Mouse (Mus musculus): ENCODE data around the gene Slc17a3.

The Slc17a3 gene

GRCm38 (mm10) chr13:23879106-23879505 lies 39.9 kb downstream of the Slc17a3 start:
- no peak for DNase-seq

DNA sequence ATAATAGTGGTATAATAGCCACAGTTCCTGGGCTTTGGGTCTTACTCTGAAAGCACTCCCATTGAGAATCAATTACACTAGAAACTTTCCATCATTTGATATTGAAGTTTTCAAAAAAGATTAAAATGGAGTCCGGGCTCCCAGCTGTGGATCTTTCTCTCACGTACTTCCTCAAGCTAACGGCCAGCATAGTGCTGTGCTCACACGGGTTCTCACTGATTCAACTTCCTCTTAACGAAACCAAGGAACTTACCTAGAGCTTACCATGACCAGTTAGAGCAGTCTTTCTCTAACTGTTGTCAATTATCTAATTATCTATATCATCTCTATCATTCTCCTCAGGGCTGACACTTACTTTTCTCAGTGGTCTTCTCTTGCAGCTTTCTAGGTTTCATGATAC lies 40.4 kb downstream of the Slc17a3 start:
- DNase-seq: no peak

- peak in 1 of 2 experiments; percentile 4 for DNase-seq
These were observed 46.3 kb downstream of the Slc17a3 start for GRCm38 (mm10) chr13:23885540-23885939.

DNA sequence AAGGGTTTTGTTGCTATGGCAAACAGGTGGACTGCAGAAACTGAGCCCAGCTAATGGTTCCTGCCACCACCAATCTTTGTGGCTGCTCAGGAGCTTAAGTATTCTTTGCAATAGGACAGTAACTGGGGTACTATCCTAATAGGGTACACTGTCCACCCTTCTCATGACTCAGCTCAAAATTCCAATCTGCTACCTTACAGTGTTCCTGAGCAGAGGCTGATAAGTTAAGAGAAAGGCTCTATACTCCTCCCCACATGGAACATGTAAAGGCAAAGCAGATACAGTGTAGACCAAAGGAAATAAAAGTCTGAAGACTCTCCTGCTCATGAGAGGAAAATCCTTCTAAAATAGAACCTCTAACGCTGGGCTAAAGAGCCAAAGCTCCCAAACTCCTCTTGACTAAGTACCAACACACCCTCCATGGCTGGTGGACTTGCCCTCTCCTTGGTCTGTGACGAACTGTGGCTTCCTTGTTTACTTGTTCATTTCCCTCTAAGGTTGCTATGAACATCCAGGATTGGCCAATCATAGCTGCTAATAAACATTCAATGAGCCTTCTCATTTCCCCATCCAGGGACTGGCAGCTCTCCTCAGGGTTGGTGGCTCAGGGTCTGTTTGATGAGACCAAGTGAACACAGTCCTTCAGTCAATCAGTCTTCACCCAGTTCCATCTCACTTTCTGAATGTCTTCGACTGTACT lies 47.9 kb downstream of the Slc17a3 start:
- DNase-seq: no peak

- DNase-seq: no peak
These were observed 49.9 kb downstream of the Slc17a3 start for GRCm38 (mm10) chr13:23889011-23889605.

DNA sequence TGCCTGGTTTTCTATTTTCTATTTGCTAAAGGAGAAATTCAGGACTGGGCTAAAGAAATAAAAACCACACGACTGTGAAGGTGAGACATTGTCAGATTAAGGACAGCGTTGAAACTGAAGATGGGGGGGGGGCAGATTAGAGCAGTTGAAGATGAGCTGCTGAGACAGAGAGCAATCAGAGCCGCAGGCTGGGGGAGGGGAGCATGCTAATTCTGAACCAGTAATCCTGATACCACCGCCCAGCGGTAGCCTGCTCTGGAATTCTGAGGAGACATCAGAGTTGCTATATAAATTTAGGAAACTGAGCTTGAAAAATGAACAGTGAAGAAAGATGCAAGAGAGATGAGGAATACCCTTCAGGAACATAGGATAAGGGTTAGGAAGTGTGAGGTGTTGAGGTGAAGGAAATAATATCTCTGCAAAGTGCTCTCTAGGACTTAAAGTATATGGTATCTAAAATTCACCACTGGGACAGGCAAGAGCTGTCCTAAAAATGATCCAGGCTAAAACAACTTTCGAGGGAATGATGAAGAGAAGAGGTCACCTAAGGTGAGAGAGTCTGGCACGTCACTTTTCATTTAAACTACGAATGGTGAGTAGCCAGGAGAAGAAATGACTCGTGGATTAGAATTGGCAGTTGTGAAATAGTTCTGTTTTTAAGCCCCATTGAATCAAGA lies 53.5 kb downstream of the Slc17a3 start:
- DNase-seq: peak; percentile 24 to 35

DNA sequence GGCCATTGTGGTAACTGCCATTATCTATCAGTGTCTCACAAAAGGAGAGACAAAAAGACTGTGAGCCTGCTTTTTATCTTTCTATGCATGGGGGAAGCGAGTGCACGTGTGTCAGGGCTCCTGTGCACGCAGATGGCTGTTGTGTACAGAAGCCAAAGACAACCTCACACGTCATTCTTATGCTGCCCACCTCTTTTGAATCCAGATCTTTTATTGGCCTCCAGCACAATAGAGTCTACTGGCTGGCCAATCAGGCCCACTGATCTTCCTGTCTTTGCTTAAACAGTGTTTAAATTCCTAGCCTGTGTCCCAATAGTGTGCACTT lies 54.0 kb downstream of the Slc17a3 start:
- DNase-seq: no peak

DNA sequence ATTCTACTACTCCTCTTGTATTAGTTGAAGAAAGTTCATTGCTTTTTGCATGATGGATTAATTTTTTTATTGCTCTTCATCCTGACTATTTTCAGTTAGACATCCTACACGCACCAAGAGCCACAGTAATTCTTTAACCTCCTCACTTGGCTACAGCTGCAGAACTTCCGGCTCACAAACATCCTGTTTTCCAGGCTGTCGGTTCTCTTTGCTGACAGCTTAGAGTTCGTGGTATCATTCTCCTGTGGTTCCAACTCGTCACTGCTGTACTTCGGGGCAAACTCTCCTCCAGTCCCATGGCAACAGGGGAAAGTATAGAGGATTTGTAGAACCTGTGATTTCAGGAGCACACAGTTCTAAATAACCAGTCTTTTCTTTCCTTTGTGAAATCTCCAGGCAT lies 59.0 kb downstream of the Slc17a3 start:
- no peak for DNase-seq

DNA sequence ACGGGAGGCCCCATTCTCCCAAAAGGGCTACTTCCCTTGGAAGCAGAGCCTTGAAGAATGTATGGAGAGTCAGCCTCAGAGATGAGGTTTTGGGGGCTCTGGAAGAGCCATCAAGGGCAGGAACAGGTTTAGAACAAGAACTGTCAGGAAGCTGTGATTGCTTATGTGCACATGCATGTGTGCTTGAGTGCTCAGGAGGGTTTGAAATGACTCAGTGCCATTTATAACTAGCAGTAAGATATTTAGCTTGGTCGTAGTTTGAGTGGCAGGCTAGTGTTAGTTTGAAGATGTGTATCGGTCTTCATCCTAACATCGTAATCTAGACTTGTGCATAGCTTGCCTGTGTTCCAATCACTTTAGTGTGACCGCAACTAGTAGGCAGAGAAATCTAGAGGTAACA lies 67.7 kb downstream of the Slc17a3 start:
- no peak for DNase-seq

- DNase-seq: no peak
These were observed 70.9 kb downstream of the Slc17a3 start for GRCm38 (mm10) chr13:23910121-23910520.

All from cerebellum, postnatal 10 days (tissue).